Mouse (Mus musculus): ENCODE results near the gene Actl6b.
"Not testable (repeated sequence)": the region's sequence is repeated elsewhere in the genome, so short reads cannot be mapped to it uniquely, and the experiment has no call there.

The Actl6b gene

DNA sequence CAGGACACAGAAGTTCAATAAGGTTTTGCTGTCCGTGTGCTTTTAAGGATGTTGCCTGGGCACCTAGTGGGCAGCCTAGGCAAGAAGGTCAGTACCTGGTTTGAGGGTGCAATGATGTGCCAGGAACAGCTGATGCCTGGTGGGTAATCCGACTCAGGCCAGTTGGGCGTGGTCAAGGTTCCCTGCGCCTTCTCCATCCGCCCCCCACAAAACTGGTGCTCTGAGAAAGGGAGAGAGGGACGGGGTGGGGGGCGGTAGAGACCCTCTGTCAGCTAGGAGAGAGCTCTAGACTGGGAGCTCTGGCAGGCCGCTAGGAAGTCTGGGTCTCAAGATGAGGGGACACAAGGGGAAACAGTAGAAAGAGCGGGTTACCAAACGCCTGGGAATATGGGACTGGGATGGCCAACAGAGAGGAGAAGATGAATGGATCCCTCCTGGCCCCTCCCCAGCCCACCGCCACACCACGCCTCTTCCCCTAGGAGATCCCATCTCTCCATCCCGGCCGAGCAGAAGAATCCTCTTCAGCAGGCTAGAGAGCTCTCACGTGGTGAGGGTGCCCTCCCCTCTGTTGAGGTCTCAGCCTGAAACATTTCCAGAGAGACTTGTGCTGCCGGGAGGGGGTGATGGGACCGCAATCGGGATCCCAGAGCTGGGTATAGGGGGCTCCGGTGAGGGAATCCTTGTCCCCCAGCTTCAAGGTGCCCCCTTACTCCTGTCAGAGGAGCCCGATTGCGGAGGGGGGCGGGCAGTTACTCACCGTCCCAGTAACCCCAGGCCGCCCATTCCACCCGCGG, 54.7 kb downstream of the Actl6b start:
- no peak for DNase-seq (ENCODE audit: low spot score)

GRCm38 (mm10) chr5:137608654-137609190, 55.4 kb downstream of the Actl6b start:
- no peak for DNase-seq (ENCODE audit: low spot score)

DNA sequence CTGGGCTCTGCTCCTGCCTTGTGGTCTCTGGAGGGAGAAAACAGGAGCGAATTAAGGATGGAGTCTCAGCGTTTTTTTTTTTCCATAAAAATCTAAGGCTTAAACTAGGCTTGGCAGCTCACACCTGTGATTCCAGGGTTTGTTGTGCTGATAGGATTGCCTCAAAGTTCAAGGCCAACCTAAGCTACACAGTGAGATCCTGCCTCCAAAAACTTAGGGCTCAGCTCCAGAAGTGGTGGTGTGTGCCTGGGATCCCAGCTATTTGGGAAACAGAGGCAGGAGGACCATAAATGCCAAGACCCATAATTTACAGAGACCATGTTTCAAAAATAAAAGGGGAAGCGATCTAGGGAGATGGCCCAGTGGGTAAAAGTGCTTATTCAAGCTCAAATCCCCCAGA, 56.0 kb downstream of the Actl6b start:
- DNase-seq (ENCODE audit: low spot score), result no peak

- no peak for DNase-seq (ENCODE audit: low spot score)
Observed at GRCm38 (mm10) chr5:137610056-137610455, 56.7 kb downstream of the Actl6b start.

DNA sequence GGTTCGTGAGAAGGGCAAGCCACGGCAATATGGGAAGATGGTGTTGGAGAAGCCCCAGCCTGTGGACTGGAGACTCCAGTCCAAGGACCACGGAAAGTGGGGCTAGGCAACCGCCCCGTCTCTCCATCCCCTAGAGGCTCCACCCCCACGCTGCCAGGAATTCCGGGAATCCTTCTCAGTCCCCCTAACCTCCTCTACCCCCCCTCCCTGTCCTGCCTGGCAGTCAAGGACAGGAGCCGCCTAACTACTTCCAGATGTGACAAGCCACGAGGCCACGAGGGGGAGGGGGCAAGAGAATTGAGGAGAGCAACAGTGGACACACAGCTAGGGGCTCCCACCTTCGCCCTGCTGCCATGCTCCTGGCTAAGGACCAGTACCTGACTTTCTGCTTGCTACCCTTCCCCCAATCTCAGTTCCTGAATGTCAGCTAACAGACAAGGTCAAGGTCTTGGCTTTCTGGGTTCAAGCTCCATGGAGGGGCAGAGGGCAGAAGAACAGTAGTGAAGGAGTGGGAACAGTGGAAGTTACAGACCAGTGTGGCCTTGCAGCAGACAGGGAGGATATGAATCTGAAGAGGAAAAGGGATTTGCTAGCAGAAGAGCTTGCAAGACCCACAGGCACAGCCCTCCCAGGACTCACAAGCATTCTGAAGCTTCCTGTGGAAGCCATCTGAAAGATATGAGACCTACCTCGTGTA, 57.4 kb downstream of the Actl6b start:
- no peak for DNase-seq (ENCODE audit: low spot score)

- no peak for DNase-seq (ENCODE audit: low spot score)
Observed at GRCm38 (mm10) chr5:137611245-137611602, 57.9 kb downstream of the Actl6b start.

DNA sequence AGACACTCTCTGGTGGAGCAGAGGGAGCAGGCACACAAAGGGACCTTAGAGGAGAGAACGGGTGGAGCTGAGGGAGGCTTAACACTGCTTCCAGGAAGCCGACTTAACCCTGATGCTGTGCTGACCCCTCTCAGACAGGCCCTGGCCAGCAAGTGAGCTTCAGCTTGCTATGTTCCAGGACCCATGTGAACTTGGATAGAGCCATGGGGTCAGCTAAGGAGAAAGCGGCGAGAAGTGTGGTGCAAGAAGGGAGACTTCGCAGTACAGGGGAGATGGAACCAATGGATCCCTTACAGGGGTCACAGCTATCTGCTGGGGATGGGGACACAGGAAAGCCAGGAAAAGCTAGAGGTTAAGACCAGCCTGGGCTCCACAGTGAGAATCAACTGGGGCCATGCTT, 59.8 kb downstream of the Actl6b start:
- DNase-seq (ENCODE audit: low spot score), result no peak

- DNase-seq (ENCODE audit: low spot score), result no peak
Observed at GRCm38 (mm10) chr5:137613550-137613949, 60.2 kb downstream of the Actl6b start, which contains the start of gene Pcolce. Gene Pcolce (minus strand): TSS chr5:137613784.

DNA sequence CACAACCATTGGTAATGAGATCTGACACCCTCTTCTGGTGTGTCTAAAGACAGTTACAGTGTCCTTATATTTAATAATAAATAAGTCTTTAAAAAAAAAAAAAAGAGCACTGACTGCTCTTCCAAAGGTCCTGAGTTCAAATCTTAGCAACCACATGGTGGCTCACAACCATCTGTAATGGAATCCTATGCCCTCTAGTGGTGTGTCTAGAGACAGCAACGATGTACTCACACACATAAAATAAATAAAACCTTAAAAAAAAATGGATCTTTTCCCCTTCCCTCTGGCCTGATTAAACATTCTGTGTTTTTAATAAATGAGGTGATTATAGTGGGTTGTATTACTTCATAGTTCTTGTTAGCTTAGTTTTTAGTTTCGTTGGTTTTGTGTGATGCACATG, 61.6 kb downstream of the Actl6b start:
- not testable (repeated sequence) for DNase-seq (ENCODE audit: low spot score)

GRCm38 (mm10) chr5:137615347-137615746, 62.0 kb downstream of the Actl6b start:
- no peak for DNase-seq (ENCODE audit: low spot score)
